Mouse (Mus musculus): ENCODE data around the gene Gm20683. TPM values are rescaled to one million over a fixed set of nuclear protein-coding genes. Genes with fewer than 3 reads are reported as not detected.

The Gm20683 gene
- polyA plus RNA-seq, 1 experiment from 2014 or later = 2.7 TPM

GRCm38 (mm10) chr17:25869954-25870353, 28.4 kb upstream of the Gm20683 start:
- Histone ChIP-seq H3K9me3 (replicated peaks; ENCODE audit: low read length) (no peaks in the 10 kb centered on the region), H3K4me1 (replicated peaks; ENCODE audit: insufficient read depth, low read length) (peaks cover 12% of the 10 kb centered on the region), H3K9ac (ENCODE audit: low read depth, low read length) (no peak overlapping the region), H3K27me3 (ENCODE audit: insufficient read depth, low read length) (no peaks in the 10 kb centered on the region), H3K4me3 (replicated peaks; ENCODE audit: low read depth, low read length) (no peak overlapping the region), H3K36me3 (ENCODE audit: insufficient read depth, low read length) (no peaks in the 10 kb centered on the region), H3K27ac (no peak overlapping the region), H3K4me2 (ENCODE audit: low read length) (no peak overlapping the region)
- DNase-seq (ENCODE audit: low spot score) (no peak), ATAC-seq (replicated peaks; ENCODE audit: low FRiP score, low read depth) (no peak)
- no peak for TF ChIP-seq CTCF (IDR thresholded peaks at IDR 0.05; ENCODE audit: low read depth)
- 81% methylated on average over 2 of the region's 2 CpGs for WGBS

GRCm38 (mm10) chr17:25869498-25869897, 27.9 kb upstream of the Gm20683 start:
- WGBS = 86% methylated on average over 8 of the region's 8 CpGs

GRCm38 (mm10) chr17:25868601-25869191, 27.1 kb upstream of the Gm20683 start, which contains the start of gene Mcrip2:
Gene Mcrip2 (minus strand): TSS chr17:25868764.
- H3K4me3 ChIP-seq (replicated peaks; ENCODE audit: low read depth, low read length) = peak within 1 kb of the TSS; percentile 83
- peak; percentile 94 for DNase-seq (ENCODE audit: low spot score)
- H3K9ac ChIP-seq (ENCODE audit: low read depth, low read length) = peak within 1 kb of the TSS; percentile 85
- no peaks in the 10 kb centered on the region for H3K36me3 ChIP-seq (ENCODE audit: insufficient read depth, low read length)
- TF ChIP-seq CTCF (IDR thresholded peaks at IDR 0.05; ENCODE audit: low read depth) = peak; percentile 38; the same call in 1 of the 2 replicates
- peak; percentile 80 for ATAC-seq (replicated peaks; ENCODE audit: low FRiP score, low read depth)
- under 1% methylated on average over 24 of the region's 24 CpGs for WGBS
- peaks cover 12% of the 10 kb centered on the region for H3K4me1 ChIP-seq (replicated peaks; ENCODE audit: insufficient read depth, low read length)
- no peaks in the 10 kb centered on the region for H3K9me3 ChIP-seq (replicated peaks; ENCODE audit: low read length)
- H3K27me3 ChIP-seq (ENCODE audit: insufficient read depth, low read length) = no peaks in the 10 kb centered on the region
- peak within 1 kb of the TSS; percentile 97 for H3K4me2 ChIP-seq (ENCODE audit: low read length)
- peak within 1 kb of the TSS; percentile 94 for H3K27ac ChIP-seq

More at GRCm38 (mm10) chr17:25869498-25869897, 27.9 kb upstream of the Gm20683 start:
- H3K27me3 ChIP-seq (ENCODE audit: insufficient read depth, low read length) = no peaks in the 10 kb centered on the region
- H3K9ac ChIP-seq (ENCODE audit: low read depth, low read length) = no peak overlapping the region
- H3K4me2 ChIP-seq (ENCODE audit: low read length) = no peak overlapping the region
- DNase-seq (ENCODE audit: low spot score) = no peak
- H3K27ac ChIP-seq = no peak overlapping the region
- no peak for ATAC-seq (replicated peaks; ENCODE audit: low FRiP score, low read depth)
- TF ChIP-seq CTCF (IDR thresholded peaks at IDR 0.05; ENCODE audit: low read depth) = no peak
- no peak overlapping the region for H3K4me3 ChIP-seq (replicated peaks; ENCODE audit: low read depth, low read length)
- peaks cover 12% of the 10 kb centered on the region for H3K4me1 ChIP-seq (replicated peaks; ENCODE audit: insufficient read depth, low read length)
- H3K36me3 ChIP-seq (ENCODE audit: insufficient read depth, low read length) = no peaks in the 10 kb centered on the region
- no peaks in the 10 kb centered on the region for H3K9me3 ChIP-seq (replicated peaks; ENCODE audit: low read length)

GRCm38 (mm10) chr17:25867836-25868600, 26.5 kb upstream of the Gm20683 start:
- H3K36me3 ChIP-seq (ENCODE audit: insufficient read depth, low read length) = no peaks in the 10 kb centered on the region
- H3K4me3 ChIP-seq (replicated peaks; ENCODE audit: low read depth, low read length) = peak overlapping the region; percentile 83
- H3K27ac ChIP-seq = peak overlapping the region; percentile 94
- under 1% methylated on average over 42 of the region's 42 CpGs for WGBS
- peaks cover 12% of the 10 kb centered on the region for H3K4me1 ChIP-seq (replicated peaks; ENCODE audit: insufficient read depth, low read length)
- ATAC-seq (replicated peaks; ENCODE audit: low FRiP score, low read depth) = peak; percentile 64
- H3K4me2 ChIP-seq (ENCODE audit: low read length) = peak overlapping the region; percentile 97
- 0 out of 2 replicates have a peak, but pooled peaks have one; percentile 11 for TF ChIP-seq CTCF (IDR thresholded peaks at IDR 0.05; ENCODE audit: low read depth)
- peak; percentile 45 for DNase-seq (ENCODE audit: low spot score)
- H3K27me3 ChIP-seq (ENCODE audit: insufficient read depth, low read length) = no peaks in the 10 kb centered on the region
- H3K9me3 ChIP-seq (replicated peaks; ENCODE audit: low read length) = no peaks in the 10 kb centered on the region
- H3K9ac ChIP-seq (ENCODE audit: low read depth, low read length) = peak overlapping the region; percentile 85

GRCm38 (mm10) chr17:25867509-25867835, 25.9 kb upstream of the Gm20683 start:
- 5% methylated on average over 7 of the region's 7 CpGs for WGBS
- no peaks in the 10 kb centered on the region for H3K27me3 ChIP-seq (ENCODE audit: insufficient read depth, low read length)
- DNase-seq (ENCODE audit: low spot score) (no peak), ATAC-seq (replicated peaks; ENCODE audit: low FRiP score, low read depth) (no peak)
- peaks cover 12% of the 10 kb centered on the region for H3K4me1 ChIP-seq (replicated peaks; ENCODE audit: insufficient read depth, low read length)
- no peaks in the 10 kb centered on the region for H3K9me3 ChIP-seq (replicated peaks; ENCODE audit: low read length)
- H3K4me3 ChIP-seq (replicated peaks; ENCODE audit: low read depth, low read length) = peak overlapping the region; percentile 83
- H3K27ac ChIP-seq = peak overlapping the region; percentile 94
- H3K36me3 ChIP-seq (ENCODE audit: insufficient read depth, low read length) = no peaks in the 10 kb centered on the region
- peak overlapping the region; percentile 85 for H3K9ac ChIP-seq (ENCODE audit: low read depth, low read length)
- no peak for TF ChIP-seq CTCF (IDR thresholded peaks at IDR 0.05; ENCODE audit: low read depth)
- peak overlapping the region; percentile 97 for H3K4me2 ChIP-seq (ENCODE audit: low read length)

GRCm38 (mm10) chr17:25866172-25866571, 24.6 kb upstream of the Gm20683 start:
- DNase-seq (ENCODE audit: low spot score) (no peak), ATAC-seq (replicated peaks; ENCODE audit: low FRiP score, low read depth) (no peak)
- Histone ChIP-seq H3K4me2 (ENCODE audit: low read length) (no peak overlapping the region), H3K27me3 (ENCODE audit: insufficient read depth, low read length) (no peaks in the 10 kb centered on the region), H3K9ac (ENCODE audit: low read depth, low read length) (no peak overlapping the region), H3K9me3 (replicated peaks; ENCODE audit: low read length) (no peaks in the 10 kb centered on the region), H3K27ac (no peak overlapping the region), H3K4me1 (replicated peaks; ENCODE audit: insufficient read depth, low read length) (peaks cover 17% of the 10 kb centered on the region), H3K36me3 (ENCODE audit: insufficient read depth, low read length) (no peaks in the 10 kb centered on the region), H3K4me3 (replicated peaks; ENCODE audit: low read depth, low read length) (no peak overlapping the region)
- WGBS = 96% methylated on average over 3 of the region's 3 CpGs
- TF ChIP-seq CTCF (IDR thresholded peaks at IDR 0.05; ENCODE audit: low read depth) = no peak

Measured in kidney, postnatal 0 days (tissue).